Mouse (Mus musculus): ENCODE measurements around the gene Ksr1.
A peak's percentile ranks its signal among the peaks of the same experiment; 100 is the strongest.

The Ksr1 gene

DNA sequence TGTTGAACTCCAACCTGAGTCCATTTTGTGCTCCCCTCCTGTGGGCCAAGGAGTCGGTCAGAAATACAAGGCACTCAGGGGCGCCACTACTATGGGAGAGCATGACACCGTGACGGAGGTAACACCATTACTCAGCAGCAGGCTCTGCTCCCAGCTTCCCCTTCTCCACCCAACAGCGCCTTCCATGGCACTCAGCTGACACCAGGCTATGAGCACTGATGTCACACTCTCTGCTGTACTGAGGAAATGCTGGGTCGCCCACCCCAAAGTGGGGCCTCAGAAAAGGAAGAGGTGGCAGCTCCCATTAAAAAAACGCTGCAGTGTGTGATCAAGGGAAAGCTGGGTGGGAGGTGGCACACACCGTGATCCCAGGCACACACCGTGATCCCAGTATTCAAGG is 101.0 kb downstream of the Ksr1 start:
- no peak for DNase-seq (ENCODE audit: low spot score in 2 of 2)

DNA sequence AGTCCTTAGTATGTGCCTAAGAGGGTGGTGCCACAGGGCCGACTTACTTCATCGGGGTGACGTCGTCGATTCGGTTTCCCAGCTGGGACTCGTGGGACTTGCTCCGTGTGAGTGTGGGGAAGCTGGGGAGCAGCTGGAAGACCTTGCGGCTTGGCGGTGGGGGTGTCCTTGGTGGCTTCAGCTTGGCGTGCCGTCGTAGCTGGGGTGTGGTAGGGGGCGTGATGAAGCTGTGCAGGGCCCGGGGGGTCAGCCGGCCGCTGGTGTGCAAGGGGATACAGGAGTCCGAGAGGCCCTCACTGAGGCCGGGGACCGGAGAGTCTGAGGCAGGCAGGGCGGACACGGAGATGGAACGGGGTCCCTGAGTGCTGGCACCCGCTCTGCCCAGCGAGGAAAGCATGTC is 101.4 kb downstream of the Ksr1 start:
- no peak for DNase-seq (ENCODE audit: low spot score in 2 of 2)

GRCm38 (mm10) chr11:79041908-79042430 is 104.2 kb downstream of the Ksr1 start:
- no peak for DNase-seq (ENCODE audit: low spot score in 2 of 2)

GRCm38 (mm10) chr11:79039488-79039887 is 106.7 kb downstream of the Ksr1 start:
- no peak for DNase-seq (ENCODE audit: low spot score in 2 of 2)

GRCm38 (mm10) chr11:79037555-79037954 is 108.7 kb downstream of the Ksr1 start:
- no peak for DNase-seq (ENCODE audit: low spot score in 2 of 2)

GRCm38 (mm10) chr11:79036324-79036723 is 109.9 kb downstream of the Ksr1 start:
- no peak for DNase-seq (ENCODE audit: low spot score in 2 of 2)

- no peak for DNase-seq (ENCODE audit: low spot score in 2 of 2)
Observed at GRCm38 (mm10) chr11:79033636-79034035, 112.6 kb downstream of the Ksr1 start.

GRCm38 (mm10) chr11:79033021-79033420 is 113.2 kb downstream of the Ksr1 start:
- DNase-seq (ENCODE audit: low spot score in 2 of 2) = no peak

DNA sequence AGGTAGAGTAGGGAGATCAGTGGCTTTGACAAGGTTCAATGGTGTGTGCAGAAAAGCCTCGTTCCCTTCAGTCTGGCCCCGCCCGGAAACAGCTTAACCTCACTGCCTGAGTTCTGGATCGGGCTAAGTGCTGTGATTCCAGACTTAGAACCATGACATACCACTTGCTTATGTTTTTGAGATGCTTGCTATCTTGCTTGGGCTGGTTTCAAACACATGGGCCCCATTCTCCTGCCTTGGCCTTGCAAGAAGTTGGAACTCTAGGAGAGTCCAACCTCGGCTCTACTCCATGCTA is 114.8 kb downstream of the Ksr1 start:
- DNase-seq (ENCODE audit: low spot score in 2 of 2) = no peak

GRCm38 (mm10) chr11:79030570-79031451 is 115.4 kb downstream of the Ksr1 start:
- DNase-seq (ENCODE audit: low spot score in 2 of 2) = peak; percentile 72 to 93

GRCm38 (mm10) chr11:79023751-79024150 is 122.5 kb downstream of the Ksr1 start:
- no peak for DNase-seq (ENCODE audit: low spot score in 2 of 2)

- DNase-seq (ENCODE audit: low spot score in 2 of 2) = peak; percentile 85 to 88
Observed at GRCm38 (mm10) chr11:79023342-79023741, 122.9 kb downstream of the Ksr1 start.

GRCm38 (mm10) chr11:79022836-79023235 is 123.4 kb downstream of the Ksr1 start:
- peak in 1 of 2 experiments; percentile 57 for DNase-seq (ENCODE audit: low spot score in 2 of 2)

DNA sequence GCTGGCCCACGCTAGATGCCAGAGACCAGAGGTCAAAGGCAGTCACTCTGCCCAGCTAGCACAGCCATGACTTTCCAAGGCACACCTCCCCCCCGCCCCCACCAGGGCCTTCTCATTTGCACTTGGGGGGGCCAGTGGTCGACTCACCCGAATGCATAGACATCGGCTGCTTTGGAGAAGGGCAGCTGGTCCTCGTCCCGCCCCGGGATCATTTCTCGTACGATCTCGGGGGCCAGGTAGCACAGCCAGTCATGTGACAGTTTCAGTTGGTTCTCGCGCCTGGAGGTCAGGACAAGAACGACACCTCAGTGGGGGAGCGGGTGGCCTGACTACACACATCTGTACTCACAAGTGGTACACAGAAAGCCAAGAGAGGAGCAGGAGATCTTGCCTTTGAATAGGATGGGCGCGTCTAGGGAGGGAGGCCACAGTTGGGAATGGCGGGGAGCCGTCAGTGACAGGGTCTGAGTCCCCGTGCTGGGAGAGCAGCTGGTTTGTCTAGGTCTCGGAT is 125.6 kb downstream of the Ksr1 start:
- no peak for DNase-seq (ENCODE audit: low spot score in 2 of 2)

DNA sequence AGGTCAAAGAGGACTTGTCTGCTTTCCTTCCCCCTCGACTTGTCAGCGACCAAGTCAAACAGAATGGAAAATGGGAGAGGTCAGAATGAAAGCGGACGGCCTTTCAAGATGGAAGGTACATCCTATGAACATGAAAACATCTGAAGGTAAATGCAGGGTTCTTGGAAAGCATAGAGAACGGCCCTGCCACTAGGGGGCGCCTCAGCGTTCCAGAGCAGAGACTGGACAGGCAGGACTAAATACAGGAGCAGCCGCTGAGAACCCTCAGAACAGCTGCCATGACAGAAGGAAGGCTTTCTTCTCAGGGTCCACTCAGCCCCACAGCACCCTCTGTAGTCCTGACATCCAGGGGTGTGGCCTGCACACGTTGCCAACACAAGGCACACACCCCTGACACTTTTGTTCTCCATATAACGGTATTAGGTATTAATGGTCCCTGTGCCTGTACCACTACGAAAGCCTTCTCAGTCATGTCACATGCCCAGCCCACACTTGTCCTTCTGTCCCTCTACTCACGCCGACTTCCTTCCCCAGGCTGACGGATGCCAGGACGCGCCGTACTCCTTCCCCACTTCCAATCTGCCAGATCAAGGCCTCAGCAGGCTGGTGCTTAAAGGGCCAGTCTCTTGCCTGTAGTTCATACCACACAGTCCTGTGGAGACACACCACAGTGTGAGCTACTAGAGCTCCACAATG is 126.2 kb downstream of the Ksr1 start:
- peak in 1 of 2 experiments; percentile 62 for DNase-seq (ENCODE audit: low spot score in 2 of 2)

DNA sequence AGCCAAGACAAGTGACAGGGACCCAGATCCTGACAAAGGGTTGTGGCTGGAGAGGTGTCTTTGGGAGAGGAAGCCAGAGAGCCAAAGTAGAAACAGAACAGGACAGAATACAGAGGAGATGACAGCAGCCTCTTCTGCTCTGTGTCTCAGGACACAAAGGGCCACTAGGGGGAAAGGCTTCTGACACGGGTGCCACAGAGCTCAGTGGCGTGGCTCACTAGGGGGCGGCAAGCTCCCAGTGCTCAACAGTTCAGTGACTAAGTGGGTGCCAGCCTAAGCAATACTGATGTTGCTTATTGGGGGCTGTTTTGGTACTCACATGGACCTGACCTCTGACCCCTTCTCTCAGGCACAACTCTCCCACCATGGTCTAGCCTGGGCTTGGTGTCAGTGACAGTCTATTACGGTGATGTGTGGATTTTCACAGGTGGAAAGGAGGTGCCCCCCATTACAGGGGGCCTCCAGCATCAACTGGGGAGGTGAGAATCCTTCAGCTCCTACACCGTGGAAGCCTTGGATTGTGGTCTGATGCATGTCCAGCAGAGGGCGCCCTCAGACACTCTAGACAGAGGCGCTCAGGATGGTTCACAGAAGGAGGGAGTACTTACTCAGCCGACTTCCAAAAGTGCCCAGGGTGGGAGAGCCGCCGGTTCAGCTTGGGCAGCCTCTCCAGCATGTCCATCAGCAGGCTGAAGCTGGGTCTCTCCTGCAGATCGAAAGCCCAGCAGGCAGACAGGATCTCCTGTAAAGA is 127.1 kb downstream of the Ksr1 start:
- peak; percentile 76 to 89 for DNase-seq (ENCODE audit: low spot score in 2 of 2)

- DNase-seq (ENCODE audit: low spot score in 2 of 2) = no peak
Observed at GRCm38 (mm10) chr11:79017161-79017606, 129.0 kb downstream of the Ksr1 start.

DNA sequence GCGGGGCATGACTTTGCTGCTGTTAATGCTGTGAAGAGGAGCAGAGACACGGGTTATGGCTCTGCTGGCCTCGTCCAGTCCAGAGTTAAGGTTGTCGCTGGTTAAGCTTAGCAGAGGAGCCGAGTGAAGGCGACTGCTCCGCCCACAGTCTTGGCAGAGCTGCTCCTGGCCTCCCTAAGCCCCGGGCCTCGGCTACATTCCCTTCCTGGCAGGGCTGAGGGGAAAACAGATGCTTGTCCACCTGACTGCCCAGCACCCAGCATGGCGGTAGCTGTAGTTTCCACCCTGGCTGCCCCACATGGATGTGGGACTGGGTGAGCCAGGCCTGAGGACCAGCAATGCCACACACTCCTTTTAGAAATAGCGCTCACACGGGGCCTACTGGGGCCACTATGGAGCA is 130.0 kb downstream of the Ksr1 start:
- DNase-seq (ENCODE audit: low spot score in 2 of 2) = no peak

DNA sequence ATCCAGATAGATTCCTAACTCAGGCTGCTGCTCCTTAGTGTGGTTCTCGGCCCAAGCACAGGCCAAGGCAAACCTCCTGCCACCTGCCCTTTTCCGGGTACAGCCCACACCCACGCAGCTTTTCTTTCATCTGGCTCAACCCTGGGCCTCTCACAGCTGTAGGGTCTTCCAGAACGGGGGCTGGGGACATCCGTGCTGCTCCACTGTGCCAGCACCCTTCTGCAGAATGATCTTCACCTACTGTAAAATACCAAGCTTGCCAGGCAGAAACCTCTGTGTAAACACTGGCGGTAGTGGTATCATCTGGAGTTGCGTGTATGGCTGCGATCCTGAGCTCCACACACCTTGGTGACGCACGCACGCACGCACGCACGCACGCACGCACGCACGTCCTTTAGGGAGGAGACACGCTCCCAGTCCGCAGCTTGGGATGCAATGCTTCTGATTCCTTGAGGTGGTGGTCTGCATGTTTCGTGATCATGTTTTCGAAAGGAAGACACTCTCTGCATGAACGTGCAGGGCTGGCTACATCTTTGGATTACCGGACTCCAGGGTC is 130.5 kb downstream of the Ksr1 start:
- no peak for DNase-seq (ENCODE audit: low spot score in 2 of 2)

- no peak for DNase-seq (ENCODE audit: low spot score in 2 of 2)
Observed at GRCm38 (mm10) chr11:79014602-79015325, 131.4 kb downstream of the Ksr1 start.

- no peak for DNase-seq (ENCODE audit: low spot score in 2 of 2)
Observed at GRCm38 (mm10) chr11:79013806-79014205, 132.4 kb downstream of the Ksr1 start.

Measured in thymus, postnatal 10 days (tissue).